Mouse (Mus musculus): ENCODE results near the gene Rlim. TPM values are rescaled to one million over a fixed set of nuclear protein-coding genes. Genes with fewer than 3 reads are reported as not detected.
A peak's percentile ranks its signal among the peaks of the same experiment; 100 is the strongest.

Rlim gene
- polyA plus RNA-seq, 1 experiment from 2014 or later, result 33.3 TPM

DNA sequence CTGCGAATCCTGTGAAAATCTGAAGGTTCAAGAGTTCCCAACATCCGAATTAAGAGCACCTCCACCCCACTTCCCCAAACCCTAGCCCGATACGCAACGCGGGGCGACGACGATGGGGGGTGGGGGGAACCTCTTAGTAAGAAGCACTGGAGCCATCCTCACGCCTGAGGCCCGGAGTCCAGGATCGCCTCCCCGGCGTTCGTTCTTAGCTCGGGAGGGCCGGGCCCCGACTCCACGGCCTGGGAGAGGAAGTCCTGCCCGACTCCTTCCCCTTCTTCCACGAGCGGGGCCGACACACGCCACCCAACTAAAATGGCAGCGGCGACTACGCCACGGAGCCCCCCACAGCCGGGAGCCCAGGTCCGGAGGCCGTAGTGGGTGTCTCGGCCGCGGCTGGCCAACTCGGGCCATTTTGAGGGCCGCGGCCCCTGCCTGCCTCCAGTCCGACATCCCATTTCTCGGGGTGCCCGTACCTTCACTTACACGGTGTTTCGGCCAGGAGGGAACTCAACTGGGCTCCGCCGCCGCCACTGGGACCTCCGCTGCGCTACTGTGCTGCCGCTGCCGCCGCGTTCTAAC lies 405 bp downstream of the Rlim start:
- H3K27ac ChIP-seq, result peak overlapping the region; percentile 89
- no peaks in the 10 kb centered on the region for H3K9me3 ChIP-seq
- 32% methylated on average over 49 of the region's 51 CpGs for WGBS
- peaks cover 8% of the 10 kb centered on the region for H3K36me3 ChIP-seq
- peak overlapping the region; percentile 88 for H3K9ac ChIP-seq (replicated peaks)
- H3K27me3 ChIP-seq, result peaks cover 23% of the 10 kb centered on the region; the same call in 1 of the 2 replicates
- peak overlapping the region; percentile 59 for H3K4me2 ChIP-seq (replicated peaks)
- peak overlapping the region; percentile 76 for H3K4me3 ChIP-seq (replicated peaks)
- 0 out of 2 replicates have a peak, but pooled peaks cover 5% of the 10 kb centered on the region for H3K4me1 ChIP-seq (replicated peaks)
- ATAC-seq, result peak; percentile 43

DNA sequence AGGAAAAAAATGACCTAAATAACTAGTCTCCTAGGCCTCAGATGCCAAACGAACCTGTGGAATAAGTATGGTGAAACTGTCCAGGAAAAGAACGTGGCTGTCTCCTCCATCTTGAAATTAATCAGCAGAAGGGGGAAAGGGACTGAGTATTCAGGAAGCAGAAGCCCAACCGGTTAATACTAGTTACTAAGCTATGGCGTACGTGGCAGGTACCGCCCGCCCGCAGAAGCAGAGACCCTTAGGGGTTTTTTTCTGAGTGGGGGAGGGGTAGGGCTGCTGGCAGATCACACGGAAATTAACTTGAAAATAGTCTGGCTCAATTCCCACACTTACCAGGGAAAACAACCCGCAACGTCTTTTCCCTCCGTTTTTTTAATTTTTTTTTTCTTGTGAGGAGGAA lies 1.0 kb downstream of the Rlim start:
- Histone ChIP-seq H3K9me3 (no peaks in the 10 kb centered on the region), H3K27ac (peak overlapping the region; percentile 89; the same call in 1 of the 2 replicates), H3K36me3 (peaks cover 8% of the 10 kb centered on the region), H3K4me3 (replicated peaks) (peak overlapping the region; percentile 76), H3K4me2 (replicated peaks) (peak overlapping the region; percentile 59), H3K27me3 (peaks cover 16% of the 10 kb centered on the region; the same call in 1 of the 2 replicates), H3K9ac (replicated peaks) (peak overlapping the region; percentile 88), H3K4me1 (replicated peaks) (0 out of 2 replicates have a peak, but pooled peaks cover 5% of the 10 kb centered on the region)
- ATAC-seq, result no peak
- WGBS, result 25% methylated on average over 12 of the region's 12 CpGs

DNA sequence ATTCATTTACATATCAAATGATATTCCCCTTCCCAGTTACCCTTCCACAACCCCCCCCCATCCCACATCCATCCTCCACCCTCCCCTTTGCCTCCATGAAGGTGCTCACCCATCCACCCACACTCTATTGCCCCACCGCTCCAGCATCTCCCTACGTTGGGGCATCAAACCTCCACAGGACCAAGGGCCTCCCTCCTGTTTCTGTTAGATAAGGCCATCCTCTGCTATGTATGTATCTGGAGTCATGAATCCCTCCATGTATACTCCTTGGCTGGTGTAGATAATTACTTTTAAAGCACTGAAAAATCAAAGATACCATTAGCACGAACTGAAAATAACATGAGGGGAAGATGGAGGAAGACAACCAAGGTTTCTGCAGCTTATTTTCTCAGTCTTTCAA lies 41.4 kb downstream of the Rlim start:
- H3K4me3 ChIP-seq (replicated peaks), result no peak overlapping the region
- H3K27ac ChIP-seq, result no peak overlapping the region
- no peak overlapping the region for H3K4me2 ChIP-seq (replicated peaks)
- no peak for ATAC-seq
- H3K27me3 ChIP-seq, result peaks cover 52% of the 10 kb centered on the region
- H3K4me1 ChIP-seq (replicated peaks), result no peaks in the 10 kb centered on the region
- WGBS, result 94% methylated on average over 3 of the region's 3 CpGs
- no peak overlapping the region for H3K9ac ChIP-seq (replicated peaks)
- H3K36me3 ChIP-seq, result no peaks in the 10 kb centered on the region
- no peaks in the 10 kb centered on the region for H3K9me3 ChIP-seq

DNA sequence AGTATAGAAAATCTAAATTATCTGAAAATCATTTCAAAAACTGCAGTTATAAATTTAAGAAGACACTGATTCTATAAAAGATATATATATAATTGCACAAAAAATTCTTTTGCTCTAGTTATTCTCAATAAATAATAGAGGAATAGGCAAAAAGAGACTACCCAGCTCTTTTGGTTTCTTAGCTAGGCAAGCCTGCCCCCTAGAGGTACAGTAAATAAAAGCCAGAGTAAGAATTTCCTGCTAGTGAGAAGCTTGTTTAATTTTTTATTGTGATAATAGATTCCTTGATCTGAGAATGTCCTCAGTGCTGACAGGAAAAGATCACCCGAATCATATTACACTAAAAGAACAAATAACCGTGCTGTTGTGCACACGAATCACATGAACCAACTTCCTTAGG lies 43.8 kb downstream of the Rlim start:
- Histone ChIP-seq H3K9ac (replicated peaks) (no peak overlapping the region), H3K4me2 (replicated peaks) (no peak overlapping the region), H3K36me3 (no peaks in the 10 kb centered on the region), H3K4me3 (replicated peaks) (no peak overlapping the region), H3K27ac (no peak overlapping the region), H3K27me3 (peaks cover 53% of the 10 kb centered on the region), H3K4me1 (replicated peaks) (no peaks in the 10 kb centered on the region), H3K9me3 (no peaks in the 10 kb centered on the region)
- no peak for ATAC-seq
- 31% methylated on average over 3 of the region's 3 CpGs for WGBS

DNA sequence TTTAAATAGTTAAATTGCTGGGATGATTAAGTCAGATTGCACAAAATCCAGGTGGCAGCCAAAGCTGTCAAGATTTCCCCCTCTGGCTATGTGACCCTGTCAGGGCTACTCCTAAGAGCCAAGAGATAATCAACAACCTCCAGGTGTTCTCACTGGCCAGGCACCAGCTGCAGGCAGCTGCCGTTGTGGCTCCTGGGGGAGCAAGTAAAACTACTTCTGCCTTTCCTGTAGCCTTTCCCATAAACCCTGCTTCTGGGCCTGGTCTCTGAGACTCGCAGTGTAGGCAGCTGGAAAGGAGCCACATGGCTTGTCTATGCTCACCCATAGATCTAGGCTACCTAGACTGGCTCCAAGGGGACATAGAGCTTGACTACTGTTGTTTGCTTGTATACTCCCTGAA lies 58.6 kb downstream of the Rlim start:
- no peak overlapping the region for H3K4me2 ChIP-seq (replicated peaks)
- no peak for ATAC-seq
- no peaks in the 10 kb centered on the region for H3K36me3 ChIP-seq
- H3K27ac ChIP-seq, result no peak overlapping the region
- H3K4me3 ChIP-seq (replicated peaks), result no peak overlapping the region
- no peaks in the 10 kb centered on the region for H3K4me1 ChIP-seq (replicated peaks)
- H3K9ac ChIP-seq (replicated peaks), result no peak overlapping the region
- WGBS, result 66% methylated on average over 2 of the region's 2 CpGs
- no peaks in the 10 kb centered on the region for H3K9me3 ChIP-seq
- H3K27me3 ChIP-seq, result peaks cover 45% of the 10 kb centered on the region

DNA sequence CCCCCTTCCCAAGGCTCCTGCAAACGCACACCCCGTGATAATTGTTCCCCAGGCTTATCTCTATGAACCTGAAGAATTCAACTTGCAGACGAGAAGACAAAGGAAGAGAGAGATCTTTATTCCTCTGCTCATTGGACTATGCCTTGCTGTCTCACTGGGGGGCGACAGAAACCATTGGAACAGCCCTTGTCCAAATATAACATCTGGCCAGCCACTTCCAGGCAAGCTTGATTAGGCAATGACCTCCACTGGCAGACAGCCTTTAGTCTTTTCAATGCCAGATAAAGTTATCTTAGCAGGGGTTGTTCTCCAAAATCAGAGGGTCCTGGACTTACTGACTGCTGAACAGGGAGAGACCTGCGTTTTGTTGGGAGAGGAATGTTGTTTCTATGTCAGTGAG lies 62.1 kb downstream of the Rlim start:
- no peak overlapping the region for H3K4me2 ChIP-seq (replicated peaks)
- no peak overlapping the region for H3K9ac ChIP-seq (replicated peaks)
- peaks cover 69% of the 10 kb centered on the region for H3K27me3 ChIP-seq
- no peaks in the 10 kb centered on the region for H3K9me3 ChIP-seq
- WGBS, result 49% methylated on average over 5 of the region's 5 CpGs
- ATAC-seq, result no peak
- H3K4me3 ChIP-seq (replicated peaks), result no peak overlapping the region
- no peak overlapping the region for H3K27ac ChIP-seq
- H3K36me3 ChIP-seq, result no peaks in the 10 kb centered on the region
- no peaks in the 10 kb centered on the region for H3K4me1 ChIP-seq (replicated peaks)

DNA sequence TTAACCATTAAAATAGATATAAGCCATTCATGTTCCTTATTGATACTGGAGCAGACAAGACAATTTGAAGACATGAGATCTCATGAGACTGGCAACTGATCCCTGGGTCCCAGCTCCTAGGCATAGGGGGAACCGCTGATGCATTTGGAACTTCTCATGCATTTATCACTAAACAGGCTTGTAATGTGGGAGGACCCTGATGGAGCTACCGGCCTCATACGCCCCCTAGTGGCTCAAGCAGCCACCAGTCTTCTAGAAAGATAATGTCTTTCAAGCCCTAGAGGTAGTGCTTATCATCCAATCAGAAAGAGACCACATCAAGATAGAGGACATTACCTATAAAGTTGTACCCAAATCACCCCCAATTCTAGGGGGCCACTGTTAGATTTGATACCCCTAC lies 66.3 kb downstream of the Rlim start:
- Histone ChIP-seq H3K4me3 (replicated peaks) (no peak overlapping the region), H3K27ac (no peak overlapping the region), H3K36me3 (no peaks in the 10 kb centered on the region), H3K9ac (replicated peaks) (no peak overlapping the region), H3K9me3 (no peaks in the 10 kb centered on the region), H3K4me1 (replicated peaks) (no peaks in the 10 kb centered on the region), H3K4me2 (replicated peaks) (no peak overlapping the region), H3K27me3 (peaks cover 75% of the 10 kb centered on the region)
- no peak for ATAC-seq
- 4% methylated on average over 3 of the region's 3 CpGs for WGBS

Other genes starting within 250 kb of the Rlim start
- gene Slc16a2, start 159.3 kb downstream of the Rlim start, polyA plus RNA-seq (2015; fragmentation: Nextera tagmentation; extraction: Ambion mirVana), result 17.3 and 23.3 TPM in 2 replicates
- gene Nexmif, start 219.9 kb upstream of the Rlim start, polyA plus RNA-seq (2015; fragmentation: Nextera tagmentation; extraction: Ambion mirVana), result 12.1 and 12.3 TPM in 2 replicates

Data from midbrain, embryonic 13.5 days (tissue).